Mouse (Mus musculus) lung, embryonic 16.5 days (tissue): ENCODE results near the gene Slc35a3. TPM values are rescaled to one million over a fixed set of nuclear protein-coding genes. Genes with fewer than 3 reads are reported as not detected.
"Not testable (repeated sequence)": the region's sequence is repeated elsewhere in the genome, so short reads cannot be mapped to it uniquely, and the experiment has no call there.

Experiments used
- ATAC-seq: fragments of 200-750 bp; cut with Nextera tagmentation; 2 replicates; pipeline ENCODE4 v1.8.0; 2017; ENCODE audit warnings: low read depth, mild to moderate bottlenecking, moderate library complexity
- H3K27ac ChIP-seq: fragments of 300-500 bp; sonication (generic); 2 replicates; pipeline ENCODE4 v1.5.1; 2014; ENCODE audit warnings: mild to moderate bottlenecking, control low read depth, low read length
- H3K27me3 ChIP-seq: fragments of 300-500 bp; sonication (generic); 2 replicates; pipeline ENCODE4 v1.6.1; 2014; ENCODE audit warnings: low read depth, low read length, mixed read lengths; ENCODE audit not compliant: control insufficient read depth, insufficient read depth
- H3K36me3 ChIP-seq: fragments of 300-500 bp; sonication (generic); 2 replicates; pipeline ENCODE4 v1.6.1; 2014; ENCODE audit warnings: low read length; ENCODE audit not compliant: control insufficient read depth, insufficient read depth
- H3K4me1 ChIP-seq: fragments of 300-500 bp; sonication (generic); replicated peaks from 2 replicates; pipeline ENCODE4 v1.6.1; 2014; ENCODE audit warnings: low read length, mixed read lengths; ENCODE audit not compliant: control insufficient read depth, insufficient read depth
- H3K4me2 ChIP-seq: fragments of 300-500 bp; sonication (generic); 2 replicates; pipeline ENCODE4 v1.6.1; 2014; ENCODE audit warnings: low read depth, low read length, control low read depth
- H3K4me3 ChIP-seq: fragments of 300-500 bp; sonication (generic); 2 replicates; pipeline ENCODE4 v1.5.1; 2014; ENCODE audit warnings: mild to moderate bottlenecking, low read length, control low read depth
- H3K9ac ChIP-seq: fragments of 300-500 bp; sonication (generic); 2 replicates; pipeline ENCODE4 v1.6.1; 2014; ENCODE audit warnings: low read length, control low read depth
- H3K9me3 ChIP-seq: fragments of 300-500 bp; sonication (generic); 2 replicates; pipeline ENCODE4 v1.6.1; 2016; ENCODE audit warnings: low read length; ENCODE audit not compliant: control insufficient read depth
- WGBS: fragments of 180-500 bp; shearing (Covaris S2); extraction: QIAGEN DNeasy Blood & Tissue Kit; methylation state at CpG from one replicate; pipeline ENCODE4 v1.1.7; 2014; 5-methylcytosine and 5-hydroxymethylcytosine counted together
- polyA plus RNA-seq: library from polyadenylated mRNA; unstranded; fragments of >200 nt; fragmentation: Nextera tagmentation; extraction: Ambion mirVana; gene quantifications from 2 replicates; pipeline ENCODE4 v1.2.1, GENCODE M21; 2015

Gene Slc35a3
- polyA plus RNA-seq, 1 experiment from 2014 or later: 15.4 TPM

DNA sequence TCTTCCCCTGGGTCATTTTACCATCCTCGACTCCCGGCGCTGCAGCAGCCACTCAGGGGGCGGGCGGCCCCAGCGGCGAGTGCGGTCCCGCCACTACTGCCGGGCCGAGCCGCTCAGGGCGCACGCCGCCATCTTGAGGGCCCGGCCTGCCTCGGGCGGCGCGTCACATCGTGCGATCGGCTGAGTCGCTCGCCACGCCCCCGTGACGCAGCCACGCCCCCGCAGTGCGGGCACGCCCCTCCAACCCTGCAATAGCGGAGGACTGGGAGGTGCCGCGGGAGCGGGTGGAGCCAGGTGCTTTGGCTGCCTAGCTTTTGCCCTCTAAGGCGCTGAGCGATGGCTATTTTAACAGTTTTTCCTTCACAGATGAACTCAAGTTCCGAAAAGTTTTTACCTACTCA is 50.2 kb downstream of the Slc35a3 start, which contains the start of gene Mfsd14a:
Mfsd14a (minus strand) TSS at position 215 of the 401 bp plus-strand sequence.
- peak within 1 kb of the TSS; percentile 92 for H3K9ac ChIP-seq
- H3K27ac ChIP-seq: peak within 1 kb of the TSS; percentile 90
- peak; percentile 100 for ATAC-seq
- H3K4me3 ChIP-seq: peak within 1 kb of the TSS; percentile 83
- peaks cover 22% of the 10 kb centered on the region for H3K4me1 ChIP-seq
- no peaks in the 10 kb centered on the region for H3K36me3 ChIP-seq
- peak within 1 kb of the TSS; percentile 73 for H3K4me2 ChIP-seq
- no peaks in the 10 kb centered on the region for H3K27me3 ChIP-seq
- H3K9me3 ChIP-seq: no peaks in the 10 kb centered on the region
- WGBS: under 1% methylated on average over 39 of the region's 39 CpGs

DNA sequence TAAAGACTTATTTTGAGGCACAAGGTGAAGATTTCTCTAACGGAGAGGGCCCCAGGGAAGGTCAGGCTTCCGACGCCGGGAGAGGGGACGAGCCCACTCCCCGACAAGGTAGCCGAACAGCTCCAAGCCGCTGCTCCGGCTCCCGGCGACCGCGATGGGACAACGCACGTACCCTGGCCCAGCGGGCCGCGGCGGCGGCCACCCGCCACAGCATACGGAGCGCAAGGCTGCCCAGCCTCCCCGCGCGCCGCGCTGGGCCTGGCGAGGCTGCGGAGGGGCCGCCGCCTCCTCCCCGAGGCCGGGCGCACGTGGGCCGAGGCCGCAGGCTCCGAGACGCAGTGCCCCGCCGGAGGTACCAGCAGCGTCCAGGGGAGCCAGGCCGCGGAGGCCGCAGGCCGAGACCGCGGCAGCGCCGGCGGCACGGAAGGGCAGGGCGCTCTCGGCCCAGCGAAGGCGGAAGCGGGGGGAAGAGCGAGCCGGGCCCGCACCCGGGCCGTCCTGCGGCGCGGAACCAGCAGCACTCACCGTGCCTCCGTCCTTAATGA is 50.7 kb downstream of the Slc35a3 start:
- peak overlapping the region; percentile 83 for H3K4me3 ChIP-seq
- peak overlapping the region; percentile 92 for H3K9ac ChIP-seq
- H3K27me3 ChIP-seq: no peaks in the 10 kb centered on the region
- peak overlapping the region; percentile 90 for H3K27ac ChIP-seq
- no peaks in the 10 kb centered on the region for H3K9me3 ChIP-seq
- peaks cover 24% of the 10 kb centered on the region for H3K4me1 ChIP-seq
- H3K4me2 ChIP-seq: peak overlapping the region; percentile 73
- H3K36me3 ChIP-seq: no peaks in the 10 kb centered on the region
- peak; percentile 89 for ATAC-seq
- under 1% methylated on average over 55 of the region's 68 CpGs for WGBS

DNA sequence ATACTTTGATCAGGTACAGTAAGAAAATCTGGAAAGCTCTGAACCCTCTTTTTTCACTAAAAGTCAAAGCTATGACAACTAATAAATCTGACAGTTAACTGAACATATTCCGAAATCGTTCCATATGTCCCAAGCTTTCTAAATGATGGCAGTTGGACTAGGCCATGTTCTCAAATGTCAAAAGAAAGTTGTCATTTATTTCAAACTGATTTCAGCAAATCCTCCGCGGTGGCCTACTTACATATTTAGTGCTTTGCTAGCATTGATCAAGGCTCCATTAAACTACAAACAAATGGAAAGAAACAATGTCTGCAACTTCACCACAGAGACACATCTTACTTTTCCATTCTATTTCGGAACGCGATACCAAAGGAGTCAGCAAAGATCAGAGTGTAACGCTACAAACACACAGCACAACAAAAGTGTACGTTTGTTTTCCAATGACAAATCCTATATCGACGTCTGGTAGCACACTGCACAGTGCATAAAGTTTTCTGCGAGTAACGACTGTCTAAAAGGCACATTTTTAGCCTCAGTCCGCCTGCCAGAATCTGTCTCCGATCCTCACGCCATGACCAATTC is 51.3 kb downstream of the Slc35a3 start:
- Histone ChIP-seq H3K9ac (peak overlapping the region; percentile 92), H3K4me2 (peak overlapping the region; percentile 73), H3K4me1 (peaks cover 24% of the 10 kb centered on the region), H3K9me3 (no peaks in the 10 kb centered on the region), H3K27me3 (no peaks in the 10 kb centered on the region), H3K4me3 (peak overlapping the region; percentile 83), H3K27ac (peak overlapping the region; percentile 90), H3K36me3 (no peaks in the 10 kb centered on the region)
- 2% methylated on average over 16 of the region's 16 CpGs for WGBS
- ATAC-seq: no peak

DNA sequence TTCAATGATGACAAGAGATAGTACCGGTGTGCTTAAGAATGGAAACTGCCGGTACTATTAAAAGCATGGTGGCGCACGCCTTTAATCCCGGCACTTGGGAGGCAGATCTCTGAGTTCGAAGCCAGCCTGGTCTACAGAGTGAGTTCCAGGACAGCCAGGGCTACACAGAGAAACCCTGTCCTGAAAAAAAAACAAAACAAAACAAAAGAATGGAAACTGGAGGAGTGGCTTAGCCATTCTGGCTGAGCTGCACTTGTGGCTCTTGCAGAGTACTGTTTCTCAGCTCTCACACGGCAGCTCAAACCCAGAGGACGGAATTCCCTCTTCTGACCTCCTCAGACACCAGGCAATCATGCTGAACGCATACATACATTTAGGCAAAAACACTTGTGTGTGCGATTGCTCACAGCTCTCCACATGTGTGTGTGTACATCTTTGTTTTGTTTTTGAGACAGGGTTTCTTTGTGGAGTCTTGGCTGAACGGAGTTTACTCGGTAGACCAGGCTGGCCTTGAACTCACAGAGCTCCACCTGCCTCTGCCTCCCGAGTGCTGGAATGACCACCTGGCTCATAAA is 52.7 kb downstream of the Slc35a3 start:
- Histone ChIP-seq H3K4me1 (peaks cover 28% of the 10 kb centered on the region), H3K9ac (no peak overlapping the region), H3K27ac (no peak overlapping the region), H3K4me3 (no peak overlapping the region), H3K4me2 (no peak overlapping the region), H3K36me3 (no peaks in the 10 kb centered on the region), H3K27me3 (no peaks in the 10 kb centered on the region), H3K9me3 (no peaks in the 10 kb centered on the region)
- 79% methylated on average over 13 of the region's 13 CpGs for WGBS
- no peak for ATAC-seq

DNA sequence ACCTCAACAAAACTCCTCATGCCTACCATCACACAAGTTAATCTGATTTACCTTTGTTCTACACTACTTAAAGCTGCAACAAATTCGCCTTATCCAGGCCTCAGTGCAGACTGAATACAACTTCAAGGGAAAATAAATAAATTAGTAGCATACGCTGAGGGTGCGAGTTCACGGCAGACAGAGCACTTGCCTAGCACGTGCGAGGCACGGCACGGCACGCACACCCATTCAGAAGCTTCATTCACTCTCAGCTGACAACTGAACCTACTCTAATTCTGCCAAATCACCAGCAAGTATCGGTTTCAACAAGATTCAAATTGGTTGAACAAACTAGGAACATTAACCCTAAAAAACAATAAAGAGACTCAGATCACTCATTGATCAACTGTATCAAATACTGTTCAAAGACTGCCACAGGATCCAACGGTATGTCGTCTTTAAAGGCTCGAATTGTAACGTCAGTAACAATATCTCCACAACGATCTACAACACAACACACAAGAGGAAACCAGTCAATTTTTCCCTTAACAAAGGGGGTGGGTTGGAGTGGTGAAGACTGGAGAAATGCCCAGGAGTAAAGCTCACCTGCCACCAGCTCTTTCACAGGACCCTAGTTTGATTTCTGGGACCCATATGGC is 53.6 kb downstream of the Slc35a3 start:
- Histone ChIP-seq H3K27ac (no peak overlapping the region), H3K27me3 (no peaks in the 10 kb centered on the region), H3K9me3 (no peaks in the 10 kb centered on the region), H3K9ac (no peak overlapping the region), H3K4me2 (no peak overlapping the region), H3K36me3 (no peaks in the 10 kb centered on the region), H3K4me3 (no peak overlapping the region), H3K4me1 (peaks cover 28% of the 10 kb centered on the region)
- WGBS: 77% methylated on average over 15 of the region's 15 CpGs
- no peak for ATAC-seq

DNA sequence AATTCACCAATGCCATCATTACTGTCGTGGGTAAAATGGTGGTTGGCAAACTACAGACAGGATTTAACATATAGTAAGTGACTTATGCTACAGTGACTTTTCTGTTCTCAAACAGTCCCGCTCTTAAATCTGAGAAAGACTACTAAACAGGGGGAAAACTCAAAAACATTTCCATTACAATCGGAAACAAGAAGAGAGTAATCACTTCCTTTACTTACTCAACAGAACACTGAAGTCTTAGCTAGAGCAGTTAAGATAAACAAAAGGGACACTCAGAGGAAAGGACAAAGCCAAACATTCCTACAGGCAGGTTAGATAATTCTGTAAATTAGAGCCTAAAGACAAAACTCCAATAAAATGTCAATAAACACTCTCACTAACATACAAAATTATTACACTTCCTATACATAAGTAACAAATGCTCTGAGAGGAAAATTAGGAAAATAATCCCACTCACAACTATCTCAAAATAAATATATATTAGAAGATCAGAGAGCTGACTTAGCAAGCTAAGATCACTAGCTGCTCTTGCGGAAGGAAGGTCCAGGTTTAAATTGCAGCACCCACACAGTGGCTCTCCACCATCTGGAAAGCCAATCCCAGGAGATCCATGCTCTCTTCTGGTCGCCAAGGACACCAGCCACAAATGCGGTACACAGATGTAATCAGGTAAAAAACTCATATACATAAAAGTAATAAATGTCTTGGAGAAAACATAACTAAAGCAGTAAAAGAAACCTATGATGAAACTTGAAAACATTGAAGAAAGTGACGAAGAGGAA is 56.3 kb downstream of the Slc35a3 start:
- Histone ChIP-seq H3K4me3 (no peak overlapping the region), H3K27ac (no peak overlapping the region), H3K9ac (no peak overlapping the region), H3K4me2 (no peak overlapping the region; the same call in 1 of the 2 replicates), H3K36me3 (no peaks in the 10 kb centered on the region), H3K27me3 (no peaks in the 10 kb centered on the region), H3K4me1 (peaks cover 24% of the 10 kb centered on the region), H3K9me3 (no peaks in the 10 kb centered on the region)
- ATAC-seq: no peak
- whole genome bisulfite sequencing: 60% methylated on average over 7 of the region's 7 CpGs

DNA sequence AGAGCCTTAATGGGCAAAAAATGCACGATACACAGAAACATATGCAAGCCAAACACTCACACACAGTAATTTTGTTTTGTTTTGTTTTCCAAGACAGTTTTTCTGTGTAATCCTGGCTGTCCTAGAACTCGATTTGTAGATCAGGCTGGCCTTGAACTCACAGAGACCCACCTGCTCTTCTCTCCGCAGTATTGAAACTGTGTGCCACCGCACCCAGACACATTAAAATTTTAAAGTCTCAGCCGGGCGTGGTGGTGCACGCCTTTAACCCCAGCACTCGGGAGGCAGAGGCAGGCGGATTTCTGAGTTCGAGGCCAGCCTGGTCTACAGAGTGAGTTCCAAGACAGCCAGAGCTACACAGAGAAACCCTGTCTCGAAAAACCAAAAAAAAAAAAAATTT is 58.6 kb downstream of the Slc35a3 start:
- H3K9ac ChIP-seq, H3K4me3 ChIP-seq, H3K36me3 ChIP-seq, H3K9me3 ChIP-seq, H3K27me3 ChIP-seq, H3K4me2 ChIP-seq, ATAC-seq, H3K27ac ChIP-seq: not testable (repeated sequence)
- WGBS: 89% methylated on average over 11 of the region's 11 CpGs
- H3K4me1 ChIP-seq: peaks cover 14% of the 10 kb centered on the region

DNA sequence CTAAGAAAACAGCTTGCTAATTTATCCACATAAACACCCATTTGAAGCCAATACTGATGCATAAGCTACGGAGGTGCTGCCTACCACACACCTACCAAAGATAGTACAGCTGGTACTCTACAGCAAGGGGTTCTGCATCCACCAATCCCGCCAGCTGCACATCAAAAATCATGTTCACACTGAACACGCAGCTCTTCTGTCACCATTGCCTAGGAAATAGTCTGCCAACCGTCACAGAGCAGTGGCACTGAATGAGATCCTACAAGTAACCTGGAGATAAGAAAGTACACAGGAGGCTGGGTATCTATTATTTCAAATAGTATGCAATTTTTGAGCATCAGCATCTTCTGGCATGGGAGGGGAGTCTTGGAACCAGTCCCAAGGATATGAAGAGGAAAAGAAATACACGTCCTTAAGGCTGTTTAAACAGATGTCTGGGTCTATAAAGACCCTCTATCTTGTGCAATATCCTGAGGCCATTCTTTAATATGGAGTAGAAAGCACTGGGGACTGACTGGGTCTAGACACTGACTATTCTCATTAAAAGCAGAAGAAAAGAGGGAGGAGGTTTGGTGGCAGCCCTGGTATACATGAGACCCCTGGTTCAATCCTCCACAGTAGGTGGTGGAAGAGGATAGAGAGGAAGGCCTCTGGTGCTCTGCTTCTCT is 59.2 kb downstream of the Slc35a3 start:
- no peak overlapping the region for H3K4me2 ChIP-seq
- no peaks in the 10 kb centered on the region for H3K9me3 ChIP-seq
- no peaks in the 10 kb centered on the region; the same call in 1 of the 2 replicates for H3K36me3 ChIP-seq
- no peak overlapping the region for H3K9ac ChIP-seq
- H3K4me3 ChIP-seq: no peak overlapping the region
- WGBS: 62% methylated on average over 5 of the region's 5 CpGs
- no peak for ATAC-seq
- H3K27me3 ChIP-seq: no peaks in the 10 kb centered on the region
- no peak overlapping the region for H3K27ac ChIP-seq
- H3K4me1 ChIP-seq: peaks cover 12% of the 10 kb centered on the region
